Mouse (Mus musculus) cortical plate, adult 2 months (tissue): ENCODE data around the gene 4931422A03Rik. TPM values are rescaled to one million over a fixed set of nuclear protein-coding genes. Genes with fewer than 3 reads are reported as not detected.

ENCODE experiments used
- H3K27ac ChIP-seq: fragments of 200-500 bp; 2 replicates; pipeline ENCODE4 v1.5.1; 2012; ENCODE audit warnings: low read length, control low read depth, inconsistent platforms; ENCODE audit not compliant: insufficient read depth
- H3K4me1 ChIP-seq: fragments of 200-500 bp; 2 replicates; pipeline ENCODE4 v1.6.1; 2011; ENCODE audit warnings: low read length; ENCODE audit not compliant: control insufficient read depth, insufficient read depth
- H3K4me3 ChIP-seq: fragments of 200-500 bp; 2 replicates; pipeline ENCODE4 v1.5.1; 2011; ENCODE audit warnings: mild to moderate bottlenecking, low read length, control low read depth; ENCODE audit not compliant: insufficient read depth
- CTCF ChIP-seq: fragments of 200-500 bp; IDR thresholded peaks from 2 replicates; pipeline ENCODE4 v1.5.1; 2011; ENCODE audit warnings: mild to moderate bottlenecking, control low read depth, low read length; ENCODE audit not compliant: insufficient read depth; ENCODE audit errors: extremely low read depth
- POLR2A ChIP-seq: fragments of 200-500 bp; IDR thresholded peaks from 2 replicates; pipeline ENCODE4 v1.6.1; 2011; ENCODE audit warnings: mild to moderate bottlenecking, low read length, control low read depth; ENCODE audit not compliant: insufficient read depth; ENCODE audit errors: extremely low read depth
- polyA plus RNA-seq: library from polyadenylated mRNA; depleted of rRNA; stranded (reverse); fragments of >200 nt; gene quantifications from 2 replicates; pipeline ENCODE4 v1.2.3, GENCODE M21; 2012

The 4931422A03Rik gene
- polyA plus RNA-seq, 1 experiment: not detected

GRCm38 (mm10) chr2:103959066-103959465 is 69.1 kb downstream of the 4931422A03Rik start:
- Histone ChIP-seq H3K4me1 (no peaks in the 10 kb centered on the region), H3K4me3 (no peak overlapping the region), H3K27ac (no peak overlapping the region)
- no peak for TF ChIP-seq POLR2A
- no peak for TF ChIP-seq CTCF

- no peak overlapping the region for H3K27ac ChIP-seq
- no peak overlapping the region for H3K4me3 ChIP-seq
- TF ChIP-seq POLR2A (no peak), CTCF (no peak)
These were observed 69.5 kb downstream of the 4931422A03Rik start for GRCm38 (mm10) chr2:103958634-103959033.

GRCm38 (mm10) chr2:103957649-103958546 is 70.3 kb downstream of the 4931422A03Rik start, which contains the start of gene Lmo2:
TSS of gene Lmo2 (plus strand) at chr2:103957986.
- H3K27ac ChIP-seq: no peak within 1 kb of the TSS
- H3K4me3 ChIP-seq: no peak within 1 kb of the TSS
- no peak for TF ChIP-seq POLR2A
- no peak for TF ChIP-seq CTCF
- no peaks in the 10 kb centered on the region for H3K4me1 ChIP-seq

More at GRCm38 (mm10) chr2:103958634-103959033, 69.5 kb downstream of the 4931422A03Rik start:
- no peaks in the 10 kb centered on the region for H3K4me1 ChIP-seq

GRCm38 (mm10) chr2:103956867-103957266 is 71.3 kb downstream of the 4931422A03Rik start:
- H3K4me1 ChIP-seq: no peaks in the 10 kb centered on the region
- H3K4me3 ChIP-seq: no peak overlapping the region
- TF ChIP-seq POLR2A: no peak
- no peak for TF ChIP-seq CTCF
- H3K27ac ChIP-seq: no peak overlapping the region

- no peak overlapping the region for H3K4me3 ChIP-seq
- TF ChIP-seq POLR2A (no peak), CTCF (no peak)
- H3K27ac ChIP-seq: no peak overlapping the region
These were observed 72.4 kb downstream of the 4931422A03Rik start for GRCm38 (mm10) chr2:103955714-103956113.

GRCm38 (mm10) chr2:103953050-103953835 is 74.9 kb downstream of the 4931422A03Rik start:
- Histone ChIP-seq H3K4me1 (no peaks in the 10 kb centered on the region), H3K27ac (no peak overlapping the region), H3K4me3 (no peak overlapping the region)
- TF ChIP-seq POLR2A: no peak
- TF ChIP-seq CTCF: no peak

More at GRCm38 (mm10) chr2:103955714-103956113, 72.4 kb downstream of the 4931422A03Rik start:
- no peaks in the 10 kb centered on the region for H3K4me1 ChIP-seq

GRCm38 (mm10) chr2:103947982-103948655 is 80.0 kb downstream of the 4931422A03Rik start:
- Histone ChIP-seq H3K4me1 (no peaks in the 10 kb centered on the region), H3K4me3 (no peak overlapping the region), H3K27ac (no peak overlapping the region)
- TF ChIP-seq CTCF (no peak), POLR2A (no peak)

- TF ChIP-seq POLR2A (no peak), CTCF (no peak)
- H3K27ac ChIP-seq: no peak overlapping the region
- no peaks in the 10 kb centered on the region for H3K4me1 ChIP-seq
- H3K4me3 ChIP-seq: no peak overlapping the region
These were observed 81.3 kb downstream of the 4931422A03Rik start for GRCm38 (mm10) chr2:103946892-103947291.

- no peak for TF ChIP-seq POLR2A
- no peak for TF ChIP-seq CTCF
- H3K4me1 ChIP-seq: no peaks in the 10 kb centered on the region
- H3K4me3 ChIP-seq: no peak overlapping the region
- no peak overlapping the region for H3K27ac ChIP-seq
These were observed 82.5 kb downstream of the 4931422A03Rik start for GRCm38 (mm10) chr2:103945571-103946092.
